Mouse (Mus musculus): ENCODE data around the gene Inafm2. TPM values are rescaled to one million over a fixed set of nuclear protein-coding genes. Genes with fewer than 3 reads are reported as not detected.
A peak's percentile ranks its signal among the peaks of the same experiment; 100 is the strongest.

Gene Inafm2
- polyA plus RNA-seq, 1 experiment from 2014 or later: 26.0 TPM

DNA sequence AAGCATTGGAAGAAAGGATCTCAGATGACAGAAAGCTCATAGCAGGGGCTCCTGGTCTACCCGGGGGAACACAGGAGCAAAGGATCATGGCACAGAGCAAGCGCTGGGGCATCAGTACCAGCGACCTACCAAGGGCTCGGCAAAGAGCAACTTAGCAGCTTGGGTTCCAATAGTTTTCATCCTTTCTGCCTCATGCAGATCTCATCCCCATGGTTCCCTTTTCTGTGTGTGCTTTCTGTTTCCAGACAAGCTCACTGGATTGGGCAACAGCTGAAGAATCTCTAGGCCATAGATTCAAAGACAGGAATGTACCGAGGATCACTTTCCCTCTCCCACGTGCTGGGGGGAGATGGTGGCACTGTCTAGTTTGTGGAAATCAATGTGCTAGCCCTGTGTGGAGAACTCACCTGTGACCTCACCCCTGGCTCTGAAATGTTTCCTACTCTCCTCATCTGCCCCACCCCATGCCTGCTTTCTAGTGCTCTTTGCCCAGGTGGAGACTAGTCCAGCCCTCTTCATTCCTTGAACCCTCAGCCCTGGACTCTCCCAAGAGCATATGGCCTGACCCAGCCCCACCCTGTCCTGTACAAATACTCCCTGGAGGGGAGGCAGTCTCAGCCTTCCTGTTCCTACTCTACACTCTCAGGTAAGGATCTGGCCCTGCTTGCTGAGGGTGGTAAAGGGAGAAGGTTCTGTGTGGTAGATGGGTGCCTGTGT lies 26.8 kb downstream of the Inafm2 start, which contains the start of gene Phgr1:
Gene Phgr1, plus strand, starts transcription at position 612 of the 717 bp plus-strand sequence.
- H3K27ac ChIP-seq (ENCODE audit: low read length): peak within 1 kb of the TSS; percentile 31; the same call in 1 of the 2 replicates
- 75% methylated on average over 6 of the region's 6 CpGs for WGBS
- no peaks in the 10 kb centered on the region for H3K9me3 ChIP-seq (replicated peaks; ENCODE audit: control insufficient read depth, low read length)
- peak within 1 kb of the TSS; percentile 7; the same call in 1 of the 2 replicates for H3K4me3 ChIP-seq (replicated peaks; ENCODE audit: low read length)
- H3K27me3 ChIP-seq (ENCODE audit: control insufficient read depth, insufficient read depth, low read length): no peaks in the 10 kb centered on the region
- peak within 1 kb of the TSS; percentile 13; the same call in 1 of the 2 replicates for H3K9ac ChIP-seq (ENCODE audit: low read length)
- peak; percentile 85; the same call in 1 of the 2 replicates for ATAC-seq (ENCODE audit: insufficient read depth, low FRiP score)
- peaks cover 7% of the 10 kb centered on the region; the same call in 1 of the 2 replicates for H3K4me1 ChIP-seq (ENCODE audit: control insufficient read depth, insufficient read depth, low read length)
- H3K4me2 ChIP-seq (ENCODE audit: low read depth, low read length): peak within 1 kb of the TSS; percentile 0; the same call in 1 of the 2 replicates
- no peaks in the 10 kb centered on the region for H3K36me3 ChIP-seq (ENCODE audit: control insufficient read depth, insufficient read depth, low read length)

DNA sequence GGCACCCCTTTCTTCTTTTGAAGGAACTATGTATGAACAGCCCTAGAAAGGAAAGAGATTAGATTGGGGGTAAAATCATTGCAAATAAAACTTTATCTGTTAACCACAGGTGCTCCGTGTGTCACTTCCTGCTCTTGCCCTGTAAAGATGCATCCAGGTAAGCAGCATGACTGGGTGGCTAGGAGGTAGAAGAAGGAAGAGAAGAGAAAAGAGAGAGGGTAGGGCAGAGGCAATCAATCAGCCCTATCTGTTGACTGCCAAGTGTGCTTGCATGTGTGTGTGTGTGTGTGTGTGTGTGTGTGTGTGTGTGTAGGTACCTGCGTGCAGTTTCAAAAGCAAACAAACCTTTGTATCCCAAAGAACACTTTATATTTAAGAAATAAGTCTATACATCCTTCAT lies 29.0 kb downstream of the Inafm2 start:
- Histone ChIP-seq H3K4me3 (replicated peaks; ENCODE audit: low read length) (no peak overlapping the region), H3K4me1 (ENCODE audit: control insufficient read depth, insufficient read depth, low read length) (peaks cover 7% of the 10 kb centered on the region; the same call in 1 of the 2 replicates), H3K9me3 (replicated peaks; ENCODE audit: control insufficient read depth, low read length) (no peaks in the 10 kb centered on the region), H3K27ac (ENCODE audit: low read length) (no peak overlapping the region; the same call in 1 of the 2 replicates), H3K27me3 (ENCODE audit: control insufficient read depth, insufficient read depth, low read length) (no peaks in the 10 kb centered on the region), H3K9ac (ENCODE audit: low read length) (no peak overlapping the region), H3K4me2 (ENCODE audit: low read depth, low read length) (no peak overlapping the region), H3K36me3 (ENCODE audit: control insufficient read depth, insufficient read depth, low read length) (no peaks in the 10 kb centered on the region)
- peak; percentile 25; the same call in 1 of the 2 replicates for ATAC-seq (ENCODE audit: insufficient read depth, low FRiP score)
- WGBS: 54% methylated on average over 2 of the region's 2 CpGs

DNA sequence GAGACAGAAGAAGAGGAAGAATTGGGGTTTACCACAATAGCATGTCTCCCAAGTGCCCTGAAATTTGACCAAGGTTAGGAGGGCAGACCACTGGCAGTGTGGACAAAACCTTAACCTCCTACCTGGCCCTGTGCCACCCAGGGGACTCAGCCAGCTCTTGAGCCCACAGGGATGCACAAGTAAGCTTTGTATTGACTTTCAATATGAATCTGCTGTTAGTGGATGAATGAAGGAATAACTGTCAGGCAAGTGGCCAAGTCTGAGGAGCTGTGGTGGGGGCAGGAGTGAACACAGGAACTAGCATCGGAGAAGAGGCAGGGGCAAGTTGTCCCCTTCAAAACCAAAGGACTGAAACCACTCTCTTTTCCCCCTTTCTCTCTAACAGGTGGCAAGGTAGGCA lies 29.8 kb downstream of the Inafm2 start:
- H3K9me3 ChIP-seq (replicated peaks; ENCODE audit: control insufficient read depth, low read length): no peaks in the 10 kb centered on the region
- no peaks in the 10 kb centered on the region for H3K27me3 ChIP-seq (ENCODE audit: control insufficient read depth, insufficient read depth, low read length)
- no peak overlapping the region for H3K27ac ChIP-seq (ENCODE audit: low read length)
- 43% methylated on average over 1 of the region's 1 CpGs for WGBS
- H3K4me3 ChIP-seq (replicated peaks; ENCODE audit: low read length): no peak overlapping the region
- ATAC-seq (ENCODE audit: insufficient read depth, low FRiP score): no peak
- peaks cover 7% of the 10 kb centered on the region; the same call in 1 of the 2 replicates for H3K4me1 ChIP-seq (ENCODE audit: control insufficient read depth, insufficient read depth, low read length)
- H3K9ac ChIP-seq (ENCODE audit: low read length): no peak overlapping the region
- H3K36me3 ChIP-seq (ENCODE audit: control insufficient read depth, insufficient read depth, low read length): no peaks in the 10 kb centered on the region
- no peak overlapping the region for H3K4me2 ChIP-seq (ENCODE audit: low read depth, low read length)

DNA sequence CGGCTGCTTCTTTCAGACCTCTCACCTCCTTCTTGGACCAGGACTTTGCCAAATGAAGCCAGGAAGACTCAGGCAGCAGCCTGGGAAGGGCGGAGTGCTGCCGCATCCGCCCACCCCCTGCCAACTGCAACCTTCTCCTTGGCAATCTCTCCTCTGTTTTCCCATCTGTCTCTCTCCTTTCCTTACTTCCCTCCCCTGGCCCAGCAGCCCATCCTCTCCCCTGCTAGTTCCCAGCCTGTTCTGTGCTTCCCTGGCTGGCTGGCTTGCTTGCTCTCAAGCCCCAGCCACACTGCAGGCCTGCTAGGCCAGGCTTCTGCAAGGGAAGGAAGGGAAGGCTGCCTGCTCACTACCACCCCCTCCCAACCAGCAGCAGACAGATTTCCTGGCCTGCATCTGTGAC lies 30.3 kb downstream of the Inafm2 start:
- WGBS: 72% methylated on average over 3 of the region's 4 CpGs
- ATAC-seq (ENCODE audit: insufficient read depth, low FRiP score): no peak
- H3K9me3 ChIP-seq (replicated peaks; ENCODE audit: control insufficient read depth, low read length): no peaks in the 10 kb centered on the region
- H3K27me3 ChIP-seq (ENCODE audit: control insufficient read depth, insufficient read depth, low read length): no peaks in the 10 kb centered on the region
- no peaks in the 10 kb centered on the region for H3K36me3 ChIP-seq (ENCODE audit: control insufficient read depth, insufficient read depth, low read length)
- no peak overlapping the region for H3K4me2 ChIP-seq (ENCODE audit: low read depth, low read length)
- no peak overlapping the region for H3K4me3 ChIP-seq (replicated peaks; ENCODE audit: low read length)
- H3K27ac ChIP-seq (ENCODE audit: low read length): no peak overlapping the region
- peaks cover 7% of the 10 kb centered on the region; the same call in 1 of the 2 replicates for H3K4me1 ChIP-seq (ENCODE audit: control insufficient read depth, insufficient read depth, low read length)
- no peak overlapping the region for H3K9ac ChIP-seq (ENCODE audit: low read length)

DNA sequence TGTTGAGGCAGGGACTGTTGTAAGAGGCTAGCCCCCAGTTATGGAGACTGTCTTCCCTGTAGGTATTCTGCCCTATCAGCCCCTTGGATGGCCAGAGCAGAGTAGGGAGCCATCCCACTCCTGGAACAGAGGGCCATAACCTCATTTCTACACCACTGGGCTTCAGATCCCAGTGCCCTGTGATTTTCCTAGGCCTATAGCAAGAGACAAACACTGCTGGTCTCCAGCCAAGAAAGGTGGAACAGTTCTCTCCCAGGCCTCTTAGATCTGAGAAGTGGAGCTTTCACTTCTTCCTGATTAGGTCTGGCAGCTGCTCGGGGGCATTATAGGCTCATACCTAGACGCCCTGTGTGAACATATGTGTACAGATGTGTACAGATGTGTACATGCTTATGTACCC lies 30.7 kb downstream of the Inafm2 start:
- Histone ChIP-seq H3K27ac (ENCODE audit: low read length) (no peak overlapping the region), H3K4me2 (ENCODE audit: low read depth, low read length) (no peak overlapping the region), H3K27me3 (ENCODE audit: control insufficient read depth, insufficient read depth, low read length) (no peaks in the 10 kb centered on the region), H3K4me3 (replicated peaks; ENCODE audit: low read length) (no peak overlapping the region), H3K9me3 (replicated peaks; ENCODE audit: control insufficient read depth, low read length) (no peaks in the 10 kb centered on the region), H3K4me1 (ENCODE audit: control insufficient read depth, insufficient read depth, low read length) (peaks cover 7% of the 10 kb centered on the region; the same call in 1 of the 2 replicates), H3K9ac (ENCODE audit: low read length) (no peak overlapping the region), H3K36me3 (ENCODE audit: control insufficient read depth, insufficient read depth, low read length) (no peaks in the 10 kb centered on the region)
- ATAC-seq (ENCODE audit: insufficient read depth, low FRiP score): no peak
- 76% methylated on average over 2 of the region's 2 CpGs for WGBS

DNA sequence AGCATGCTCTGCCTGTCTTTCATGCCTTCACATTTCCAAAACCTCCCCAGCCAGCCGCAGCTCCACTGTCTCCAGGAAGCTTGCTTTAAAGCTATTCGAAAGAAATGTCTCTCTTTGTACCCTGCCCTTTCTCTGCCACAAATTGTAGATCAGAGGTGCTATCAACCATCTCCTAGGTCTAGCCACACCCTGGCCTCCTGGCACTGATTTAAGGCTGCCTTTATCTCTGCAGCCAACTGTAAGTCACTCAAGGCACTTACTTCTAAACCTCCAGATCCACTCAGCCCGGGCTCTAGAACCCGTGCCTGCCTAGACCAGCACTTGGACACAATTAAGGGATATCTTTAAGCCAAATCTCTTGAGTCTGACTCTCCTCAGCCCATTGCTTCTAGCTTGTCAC lies 32.9 kb downstream of the Inafm2 start:
- Histone ChIP-seq H3K4me3 (replicated peaks; ENCODE audit: low read length) (no peak overlapping the region), H3K27ac (ENCODE audit: low read length) (no peak overlapping the region), H3K4me2 (ENCODE audit: low read depth, low read length) (no peak overlapping the region), H3K9ac (ENCODE audit: low read length) (no peak overlapping the region), H3K27me3 (ENCODE audit: control insufficient read depth, insufficient read depth, low read length) (no peaks in the 10 kb centered on the region), H3K4me1 (ENCODE audit: control insufficient read depth, insufficient read depth, low read length) (peaks cover 7% of the 10 kb centered on the region; the same call in 1 of the 2 replicates), H3K9me3 (replicated peaks; ENCODE audit: control insufficient read depth, low read length) (no peaks in the 10 kb centered on the region), H3K36me3 (ENCODE audit: control insufficient read depth, insufficient read depth, low read length) (no peaks in the 10 kb centered on the region)
- no peak for ATAC-seq (ENCODE audit: insufficient read depth, low FRiP score)
- WGBS: 72% methylated on average over 4 of the region's 4 CpGs

DNA sequence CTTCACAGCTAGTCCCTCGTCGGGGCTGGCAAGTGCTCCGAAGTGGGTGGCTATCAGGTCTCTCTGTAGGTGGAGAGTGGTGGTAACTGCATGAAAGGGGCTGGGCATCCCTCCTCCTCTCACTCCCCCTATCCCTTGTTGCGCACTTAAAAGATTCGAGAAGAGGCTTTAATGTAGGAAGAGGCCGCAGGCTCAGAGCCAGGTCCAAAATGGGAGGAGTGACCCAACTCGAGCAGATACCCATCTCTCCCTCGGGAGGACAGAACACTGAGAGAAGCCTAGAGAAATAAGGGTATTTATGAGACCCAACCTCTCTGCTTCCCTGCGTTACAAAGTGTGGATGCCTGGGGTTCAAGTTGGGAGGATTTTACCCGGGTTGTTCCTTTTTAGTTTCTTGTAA lies 33.5 kb downstream of the Inafm2 start:
- peak overlapping the region; percentile 45 for H3K4me3 ChIP-seq (replicated peaks; ENCODE audit: low read length)
- peak; percentile 9; the same call in 1 of the 2 replicates for ATAC-seq (ENCODE audit: insufficient read depth, low FRiP score)
- H3K9ac ChIP-seq (ENCODE audit: low read length): peak overlapping the region; percentile 1; the same call in 1 of the 2 replicates
- WGBS: 11% methylated on average over 10 of the region's 10 CpGs
- no peak overlapping the region for H3K27ac ChIP-seq (ENCODE audit: low read length)
- no peaks in the 10 kb centered on the region for H3K36me3 ChIP-seq (ENCODE audit: control insufficient read depth, insufficient read depth, low read length)
- no peaks in the 10 kb centered on the region for H3K9me3 ChIP-seq (replicated peaks; ENCODE audit: control insufficient read depth, low read length)
- H3K4me1 ChIP-seq (ENCODE audit: control insufficient read depth, insufficient read depth, low read length): peaks cover 7% of the 10 kb centered on the region; the same call in 1 of the 2 replicates
- H3K27me3 ChIP-seq (ENCODE audit: control insufficient read depth, insufficient read depth, low read length): no peaks in the 10 kb centered on the region
- H3K4me2 ChIP-seq (ENCODE audit: low read depth, low read length): peak overlapping the region; percentile 75

DNA sequence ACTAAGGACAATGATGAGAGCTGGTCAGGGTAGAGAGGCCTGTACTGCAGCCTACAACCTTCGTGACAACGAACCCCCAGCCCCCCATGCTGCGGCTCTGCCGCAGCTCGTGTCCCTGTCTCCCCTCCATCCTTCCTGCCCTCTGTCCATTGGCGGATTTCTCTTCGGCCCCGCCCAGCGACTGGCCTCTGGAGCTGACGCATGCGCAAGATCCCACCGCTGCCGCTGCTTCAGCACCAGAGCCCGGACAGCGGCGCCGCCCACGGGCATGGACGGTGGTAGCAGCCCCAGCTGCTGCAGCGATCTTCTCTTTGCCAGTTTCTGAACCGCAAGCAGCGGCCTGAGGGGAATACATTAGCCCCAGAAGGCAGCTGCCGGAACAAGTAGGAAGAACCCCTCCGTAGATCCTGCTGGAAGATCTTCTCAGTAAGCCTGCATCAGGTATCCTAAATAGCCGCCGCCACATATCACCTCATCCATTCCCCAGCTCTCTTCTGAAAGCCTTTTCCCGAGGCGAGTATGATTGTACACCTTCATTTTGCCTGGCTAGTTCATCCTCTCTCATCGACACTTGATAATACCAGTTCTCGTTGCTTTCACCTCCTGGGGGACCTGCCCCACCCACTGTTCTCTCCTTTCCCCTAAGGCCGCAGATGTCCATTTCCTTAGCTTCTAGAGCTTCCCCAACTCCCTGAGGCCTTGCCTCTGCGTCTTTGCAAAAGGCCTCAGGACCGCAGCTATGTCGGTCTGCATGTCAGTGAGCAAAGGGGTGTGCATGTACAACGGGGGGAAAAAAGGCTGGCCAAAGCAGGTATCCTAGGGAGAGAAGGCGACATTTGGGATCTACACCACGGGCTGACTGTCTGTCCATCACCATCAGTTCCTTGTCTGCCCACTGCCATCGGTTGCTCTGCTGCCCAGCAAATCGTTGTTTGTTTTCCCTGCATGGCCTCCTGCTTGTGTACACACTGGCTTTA lies 34.2 kb downstream of the Inafm2 start, which contains the start of gene Disp2:
Gene Disp2, plus strand, starts transcription at position 216 of the 977 bp plus-strand sequence.
- Histone ChIP-seq H3K4me3 (replicated peaks; ENCODE audit: low read length) (peak within 1 kb of the TSS; percentile 45), H3K9me3 (replicated peaks; ENCODE audit: control insufficient read depth, low read length) (no peaks in the 10 kb centered on the region), H3K4me1 (ENCODE audit: control insufficient read depth, insufficient read depth, low read length) (0 out of 2 replicates have a peak, but pooled peaks cover 7% of the 10 kb centered on the region), H3K27ac (ENCODE audit: low read length) (no peak within 1 kb of the TSS), H3K27me3 (ENCODE audit: control insufficient read depth, insufficient read depth, low read length) (no peaks in the 10 kb centered on the region), H3K4me2 (ENCODE audit: low read depth, low read length) (peak within 1 kb of the TSS; percentile 75), H3K36me3 (ENCODE audit: control insufficient read depth, insufficient read depth, low read length) (no peaks in the 10 kb centered on the region), H3K9ac (ENCODE audit: low read length) (peak within 1 kb of the TSS; percentile 21)
- 11% methylated on average over 39 of the region's 39 CpGs for WGBS
- peak; percentile 87 for ATAC-seq (ENCODE audit: insufficient read depth, low FRiP score)

Measured in stomach, embryonic 16.5 days (tissue).